Mouse (Mus musculus): ENCODE results near the gene Runx1.

DNA sequence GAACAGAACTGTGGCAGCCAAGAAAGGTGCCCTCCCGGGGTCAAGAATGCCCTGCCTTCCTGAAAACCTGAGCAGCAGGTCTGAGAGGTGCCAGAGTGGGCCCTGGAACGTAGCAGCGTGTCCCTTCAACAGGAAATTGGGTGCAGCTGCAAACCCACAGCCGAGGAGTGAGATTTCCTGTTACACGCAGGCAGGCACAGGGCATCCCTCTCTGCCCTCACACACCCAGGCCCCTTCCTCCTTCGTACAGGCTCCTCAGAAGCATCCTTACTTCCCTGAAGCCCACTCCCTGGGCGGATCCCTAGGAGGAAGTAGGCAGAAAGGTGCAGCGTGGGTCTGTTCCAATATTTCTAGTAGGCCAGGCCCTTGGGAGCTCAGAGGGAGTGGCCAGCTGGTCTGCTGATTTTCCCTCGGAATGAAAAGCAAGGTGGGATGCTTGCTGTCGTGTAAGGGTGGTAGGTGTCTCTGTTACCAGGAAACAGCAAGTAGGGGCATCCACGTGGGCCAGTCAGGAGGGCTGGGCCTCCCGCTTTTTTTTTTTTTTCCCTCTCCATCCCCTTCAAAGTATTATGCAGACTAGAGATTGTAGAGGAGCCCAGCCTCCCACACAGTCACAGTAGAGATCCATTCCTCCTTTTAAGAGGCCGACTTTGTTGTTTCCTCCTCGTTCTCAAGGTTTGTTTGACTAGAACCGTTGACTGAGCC, 181.1 kb downstream of the Runx1 start:
- no peak for TF ChIP-seq CTCF (IDR thresholded peaks at IDR 0.05; ENCODE audit: insufficient read depth, low read depth, low read length)
- TF ChIP-seq POLR2A (IDR thresholded peaks at IDR 0.05; ENCODE audit: insufficient read depth, low read depth, low read length) = no peak

Measured in olfactory bulb, adult 2 months (tissue).